Mouse (Mus musculus): ENCODE measurements around the gene Ttll9.

Ttll9 gene

GRCm38 (mm10) chr2:152962091-152962793 lies at the start of gene Ttll9:
Gene Ttll9, plus strand, starts transcription at chr2:152962485.
- peak; percentile 74 to 81 for DNase-seq

- DNase-seq: no peak
Observed at GRCm38 (mm10) chr2:152913471-152913870, 48.8 kb upstream of the Ttll9 start.

GRCm38 (mm10) chr2:152914310-152915120 lies 47.8 kb upstream of the Ttll9 start:
- peak; percentile 90 to 94 for DNase-seq

GRCm38 (mm10) chr2:152915453-152915852 lies 46.8 kb upstream of the Ttll9 start:
- no peak for DNase-seq

GRCm38 (mm10) chr2:152916111-152916510 lies 46.2 kb upstream of the Ttll9 start:
- no peak for DNase-seq

- DNase-seq: no peak
Observed at GRCm38 (mm10) chr2:152917671-152918070, 44.6 kb upstream of the Ttll9 start.

- no peak for DNase-seq
Observed at GRCm38 (mm10) chr2:152922376-152922775, 39.9 kb upstream of the Ttll9 start.

- peak; percentile 63 to 70 for DNase-seq
Observed at GRCm38 (mm10) chr2:152923621-152924020, 38.7 kb upstream of the Ttll9 start.

- DNase-seq: no peak
Observed at GRCm38 (mm10) chr2:152924128-152924527, 38.2 kb upstream of the Ttll9 start.

- DNase-seq: no peak
Observed at GRCm38 (mm10) chr2:152924543-152924942, 37.7 kb upstream of the Ttll9 start.

GRCm38 (mm10) chr2:152925189-152925872 lies 37.0 kb upstream of the Ttll9 start:
- no peak for DNase-seq

- DNase-seq: no peak
Observed at GRCm38 (mm10) chr2:152926896-152927295, 35.4 kb upstream of the Ttll9 start.

GRCm38 (mm10) chr2:152927371-152927770 lies 34.9 kb upstream of the Ttll9 start:
- no peak for DNase-seq

- DNase-seq: no peak
Observed at GRCm38 (mm10) chr2:152928219-152928987, 33.9 kb upstream of the Ttll9 start.

- DNase-seq: no peak
Observed at GRCm38 (mm10) chr2:152928988-152929370, 33.3 kb upstream of the Ttll9 start.

- no peak for DNase-seq
Observed at GRCm38 (mm10) chr2:152930276-152930675, 32.0 kb upstream of the Ttll9 start.

GRCm38 (mm10) chr2:152931456-152932160 lies 30.7 kb upstream of the Ttll9 start:
- DNase-seq: no peak

- DNase-seq: no peak
Observed at GRCm38 (mm10) chr2:152933048-152933447, 29.2 kb upstream of the Ttll9 start, which contains the start of gene Foxs1. Gene Foxs1, minus strand, starts transcription at chr2:152933208.

- DNase-seq: peak; percentile 54 to 67
Observed at GRCm38 (mm10) chr2:152933614-152934013, 28.7 kb upstream of the Ttll9 start.

- peak; percentile 61 to 63 for DNase-seq
Observed at GRCm38 (mm10) chr2:152939846-152940245, 22.4 kb upstream of the Ttll9 start.

- DNase-seq: peak in 1 of 2 experiments; percentile 3
Observed at GRCm38 (mm10) chr2:152941106-152941505, 21.2 kb upstream of the Ttll9 start.

- DNase-seq: peak in 1 of 2 experiments; percentile 1
Observed at GRCm38 (mm10) chr2:152941776-152942175, 20.5 kb upstream of the Ttll9 start.

All from cerebellum, postnatal 36 days (tissue).